Mouse (Mus musculus) thymus, adult 2 months (tissue): ENCODE measurements at regions not wholly inside any gene's neighbourhood (a gene's known extent, or its start where the extent isn't known, plus 50 kb on each side); places are given as distances from the start of the nearest gene placed in this dataset.
"Not testable (repeated sequence)": the region's sequence is repeated elsewhere in the genome, so short reads cannot be mapped to it uniquely, and the experiment has no call there.

Experiments used
- CTCF ChIP-seq: fragments of 200-500 bp; IDR thresholded peaks from 2 replicates; pipeline ENCODE4 v1.5.1; 2012; ENCODE audit warnings: mild to moderate bottlenecking, control low read depth, low read length, moderate library complexity, borderline replicate concordance; ENCODE audit not compliant: control insufficient read depth, poor library complexity, insufficient read depth; ENCODE audit errors: extremely low read depth
- POLR2A ChIP-seq: fragments of 200-500 bp; IDR thresholded peaks from 2 replicates; pipeline ENCODE4 v1.6.1; 2012; ENCODE audit warnings: mild to moderate bottlenecking, low read length, control low read depth, moderate library complexity; ENCODE audit not compliant: control insufficient read depth, poor library complexity, insufficient read depth; ENCODE audit errors: extremely low read depth

- not testable (repeated sequence) for TF ChIP-seq CTCF, POLR2A
These were observed 104.1 kb downstream of the H2al2a start for GRCm38 (mm10) chr2:17892661-17893060.
